Comparison of ENCODE assay signal across 16 mouse cellular contexts in the genomic region with DNA sequence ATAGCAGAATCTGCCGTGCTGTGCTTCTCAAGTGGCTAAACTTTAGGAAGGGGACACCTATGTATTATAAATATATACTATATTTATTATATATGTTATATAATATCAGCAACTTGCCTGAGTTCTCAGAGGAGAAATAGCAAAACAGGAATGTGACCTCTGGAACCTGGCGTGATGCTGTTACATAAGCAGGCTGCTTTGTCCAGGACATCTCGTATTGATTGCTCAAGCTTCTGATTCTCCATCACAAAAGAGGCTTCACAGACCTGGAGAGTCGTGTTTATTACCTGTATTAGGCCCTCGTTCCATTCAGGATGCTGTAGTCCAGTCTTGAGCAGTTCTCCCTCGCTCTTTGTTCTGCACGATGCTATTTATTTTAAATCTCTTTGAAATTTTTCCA.
"Had no signal": no experiment of that assay in that cellular context is flagged by ENCODE, and none has a peak within 500 bp of the region (broad histone marks: within the 10 kb centered on the region; RNA-seq: fewer than 3 reads in every experiment).

No protein-coding gene starts in this region.

- H3K9ac ChIP-seq: intestine, embryonic 15.5 days; limb, embryonic 13.5 days; liver, embryonic 14.5 days; lung, embryonic 15.5 days; midbrain, embryonic 12.5 days; stomach, embryonic 15.5 days had no signal

- H3K27me3 ChIP-seq: intestine, embryonic 15.5 days; limb, embryonic 13.5 days; lung, embryonic 15.5 days; megakaryocyte, embryonic 14.5 days; midbrain, embryonic 12.5 days; stomach, embryonic 15.5 days had no signal

- H3K4me2 ChIP-seq: intestine, embryonic 15.5 days; limb, embryonic 13.5 days; lung, embryonic 15.5 days; midbrain, embryonic 12.5 days; stomach, embryonic 15.5 days had no signal

- DNase-seq: kidney, postnatal 14 days; layer of hippocampus, adult 9-11 months; layer of hippocampus, postnatal 36 days; lung, postnatal 14 days; right cerebral cortex, postnatal 14 days; thymus, adult 2 months; thymus, postnatal 25 days had no signal

- H3K27ac ChIP-seq: intestine, embryonic 15.5 days; limb, embryonic 13.5 days; liver, embryonic 14.5 days; lung, embryonic 15.5 days; macrophage; midbrain, embryonic 12.5 days; stomach, embryonic 15.5 days had no signal

- H3K4me3 ChIP-seq: intestine, embryonic 15.5 days; limb, embryonic 13.5 days; lung, embryonic 15.5 days; megakaryocyte, embryonic 14.5 days; midbrain, embryonic 12.5 days; stomach, embryonic 15.5 days had no signal

- H3K9me3 ChIP-seq: intestine, embryonic 15.5 days; limb, embryonic 13.5 days; lung, embryonic 15.5 days; midbrain, embryonic 12.5 days; stomach, embryonic 15.5 days had no signal

- H3K36me3 ChIP-seq: intestine, embryonic 15.5 days; limb, embryonic 13.5 days; lung, embryonic 15.5 days; midbrain, embryonic 12.5 days; stomach, embryonic 15.5 days had no signal

- ATAC-seq: intestine, embryonic 15.5 days; midbrain, embryonic 16.5 days had no signal
